Mouse (Mus musculus): ENCODE data around the gene G430095P16Rik. TPM values are rescaled to one million over a fixed set of nuclear protein-coding genes. Genes with fewer than 3 reads are reported as not detected.
A peak's percentile ranks its signal among the peaks of the same experiment; 100 is the strongest.

The G430095P16Rik gene
- polyA plus RNA-seq, 1 experiment from 2014 or later = 1.5 TPM

- peak overlapping the region; percentile 51 for H3K9ac ChIP-seq (ENCODE audit: low read length)
These were observed 9.4 kb upstream of the G430095P16Rik start for GRCm38 (mm10) chr8:84713381-84713780.

GRCm38 (mm10) chr8:84714161-84714560, 8.6 kb upstream of the G430095P16Rik start:
- no peak for DNase-seq (ENCODE audit: low spot score)
- H3K9me3 ChIP-seq (replicated peaks; ENCODE audit: control insufficient read depth, low read length) = no peaks in the 10 kb centered on the region

More at GRCm38 (mm10) chr8:84713381-84713780, 9.4 kb upstream of the G430095P16Rik start:
- Histone ChIP-seq H3K4me2 (ENCODE audit: low read length) (0 out of 2 replicates have a peak overlapping the region, but pooled peaks have one; percentile 5), H3K4me3 (ENCODE audit: low read depth, low read length) (no peak overlapping the region), H3K27me3 (replicated peaks; ENCODE audit: control insufficient read depth, insufficient read depth, low read length) (0 out of 2 replicates have a peak, but pooled peaks cover 8% of the 10 kb centered on the region), H3K27ac (ENCODE audit: low read depth, low read length) (peak overlapping the region; percentile 96), H3K4me1 (ENCODE audit: control insufficient read depth, insufficient read depth, low read length) (peaks cover 58% of the 10 kb centered on the region), H3K36me3 (ENCODE audit: control insufficient read depth, insufficient read depth, low read length) (peaks cover 45% of the 10 kb centered on the region), H3K9me3 (replicated peaks; ENCODE audit: control insufficient read depth, low read length) (no peaks in the 10 kb centered on the region)
- 27% methylated on average over 4 of the region's 4 CpGs for WGBS
- DNase-seq (ENCODE audit: low spot score) (no peak), ATAC-seq (no peak)

GRCm38 (mm10) chr8:84715893-84716468, 6.8 kb upstream of the G430095P16Rik start:
- 0 out of 2 replicates have a peak, but pooled peaks cover 4% of the 10 kb centered on the region for H3K27me3 ChIP-seq (replicated peaks; ENCODE audit: control insufficient read depth, insufficient read depth, low read length)
- peaks cover 64% of the 10 kb centered on the region for H3K36me3 ChIP-seq (ENCODE audit: control insufficient read depth, insufficient read depth, low read length)
- H3K4me2 ChIP-seq (ENCODE audit: low read length) = peak overlapping the region; percentile 36
- peak overlapping the region; percentile 85 for H3K27ac ChIP-seq (ENCODE audit: low read depth, low read length)
- no peak for ATAC-seq
- peak overlapping the region; percentile 59 for H3K9ac ChIP-seq (ENCODE audit: low read length)
- no peak for DNase-seq (ENCODE audit: low spot score)
- H3K9me3 ChIP-seq (replicated peaks; ENCODE audit: control insufficient read depth, low read length) = no peaks in the 10 kb centered on the region
- H3K4me3 ChIP-seq (ENCODE audit: low read depth, low read length) = no peak overlapping the region
- WGBS = 9% methylated on average over 27 of the region's 27 CpGs
- H3K4me1 ChIP-seq (ENCODE audit: control insufficient read depth, insufficient read depth, low read length) = peaks cover 45% of the 10 kb centered on the region

More at GRCm38 (mm10) chr8:84714161-84714560, 8.6 kb upstream of the G430095P16Rik start:
- Histone ChIP-seq H3K4me2 (ENCODE audit: low read length) (0 out of 2 replicates have a peak overlapping the region, but pooled peaks have one; percentile 12), H3K4me1 (ENCODE audit: control insufficient read depth, insufficient read depth, low read length) (peaks cover 58% of the 10 kb centered on the region), H3K9ac (ENCODE audit: low read length) (peak overlapping the region; percentile 51), H3K27me3 (replicated peaks; ENCODE audit: control insufficient read depth, insufficient read depth, low read length) (0 out of 2 replicates have a peak, but pooled peaks cover 4% of the 10 kb centered on the region), H3K4me3 (ENCODE audit: low read depth, low read length) (no peak overlapping the region), H3K27ac (ENCODE audit: low read depth, low read length) (peak overlapping the region; percentile 96), H3K36me3 (ENCODE audit: control insufficient read depth, insufficient read depth, low read length) (peaks cover 52% of the 10 kb centered on the region)
- ATAC-seq = no peak
- 44% methylated on average over 4 of the region's 4 CpGs for WGBS

- WGBS = 81% methylated on average over 11 of the region's 11 CpGs
- no peak for ATAC-seq
- Histone ChIP-seq H3K9me3 (replicated peaks; ENCODE audit: control insufficient read depth, low read length) (no peaks in the 10 kb centered on the region), H3K27ac (ENCODE audit: low read depth, low read length) (peak overlapping the region; percentile 54; the same call in 1 of the 2 replicates), H3K4me2 (ENCODE audit: low read length) (no peak overlapping the region), H3K27me3 (replicated peaks; ENCODE audit: control insufficient read depth, insufficient read depth, low read length) (0 out of 2 replicates have a peak, but pooled peaks cover 4% of the 10 kb centered on the region), H3K4me3 (ENCODE audit: low read depth, low read length) (no peak overlapping the region), H3K36me3 (ENCODE audit: control insufficient read depth, insufficient read depth, low read length) (peaks cover 67% of the 10 kb centered on the region), H3K9ac (ENCODE audit: low read length) (peak overlapping the region; percentile 32; the same call in 1 of the 2 replicates), H3K4me1 (ENCODE audit: control insufficient read depth, insufficient read depth, low read length) (peaks cover 42% of the 10 kb centered on the region)
- no peak for DNase-seq (ENCODE audit: low spot score)
These were observed 6.0 kb upstream of the G430095P16Rik start for GRCm38 (mm10) chr8:84716790-84717189.

GRCm38 (mm10) chr8:84718476-84718875, 4.3 kb upstream of the G430095P16Rik start:
- Histone ChIP-seq H3K4me1 (ENCODE audit: control insufficient read depth, insufficient read depth, low read length) (peaks cover 46% of the 10 kb centered on the region), H3K4me3 (ENCODE audit: low read depth, low read length) (no peak overlapping the region), H3K9ac (ENCODE audit: low read length) (no peak overlapping the region), H3K4me2 (ENCODE audit: low read length) (no peak overlapping the region), H3K27me3 (replicated peaks; ENCODE audit: control insufficient read depth, insufficient read depth, low read length) (0 out of 2 replicates have a peak, but pooled peaks cover 4% of the 10 kb centered on the region), H3K36me3 (ENCODE audit: control insufficient read depth, insufficient read depth, low read length) (peaks cover 76% of the 10 kb centered on the region), H3K27ac (ENCODE audit: low read depth, low read length) (no peak overlapping the region; the same call in 1 of the 2 replicates), H3K9me3 (replicated peaks; ENCODE audit: control insufficient read depth, low read length) (no peaks in the 10 kb centered on the region)
- WGBS = 81% methylated on average over 5 of the region's 5 CpGs
- DNase-seq (ENCODE audit: low spot score) (no peak), ATAC-seq (no peak)

GRCm38 (mm10) chr8:84718959-84719690, 3.7 kb upstream of the G430095P16Rik start:
- no peak for ATAC-seq
- H3K27me3 ChIP-seq (replicated peaks; ENCODE audit: control insufficient read depth, insufficient read depth, low read length) = 0 out of 2 replicates have a peak, but pooled peaks cover 4% of the 10 kb centered on the region
- H3K4me2 ChIP-seq (ENCODE audit: low read length) = no peak overlapping the region
- peaks cover 46% of the 10 kb centered on the region for H3K4me1 ChIP-seq (ENCODE audit: control insufficient read depth, insufficient read depth, low read length)
- WGBS = 86% methylated on average over 5 of the region's 5 CpGs
- DNase-seq (ENCODE audit: low spot score) = no peak
- no peaks in the 10 kb centered on the region for H3K9me3 ChIP-seq (replicated peaks; ENCODE audit: control insufficient read depth, low read length)
- peaks cover 77% of the 10 kb centered on the region for H3K36me3 ChIP-seq (ENCODE audit: control insufficient read depth, insufficient read depth, low read length)
- H3K9ac ChIP-seq (ENCODE audit: low read length) = no peak overlapping the region
- H3K4me3 ChIP-seq (ENCODE audit: low read depth, low read length) = no peak overlapping the region
- no peak overlapping the region; the same call in 1 of the 2 replicates for H3K27ac ChIP-seq (ENCODE audit: low read depth, low read length)

- H3K27ac ChIP-seq (ENCODE audit: low read depth, low read length) = peak overlapping the region; percentile 93
- peaks cover 91% of the 10 kb centered on the region for H3K36me3 ChIP-seq (ENCODE audit: control insufficient read depth, insufficient read depth, low read length)
- no peaks in the 10 kb centered on the region for H3K27me3 ChIP-seq (replicated peaks; ENCODE audit: control insufficient read depth, insufficient read depth, low read length)
- H3K4me2 ChIP-seq (ENCODE audit: low read length) = no peak overlapping the region
- ATAC-seq (no peak; the same call in 1 of the 2 replicates), DNase-seq (ENCODE audit: low spot score) (no peak)
- no peaks in the 10 kb centered on the region for H3K9me3 ChIP-seq (replicated peaks; ENCODE audit: control insufficient read depth, low read length)
- H3K9ac ChIP-seq (ENCODE audit: low read length) = peak overlapping the region; percentile 54; the same call in 1 of the 2 replicates
- H3K4me3 ChIP-seq (ENCODE audit: low read depth, low read length) = no peak overlapping the region
- WGBS = 43% methylated on average over 6 of the region's 6 CpGs
- H3K4me1 ChIP-seq (ENCODE audit: control insufficient read depth, insufficient read depth, low read length) = peaks cover 45% of the 10 kb centered on the region
These were observed 317 bp upstream of the G430095P16Rik start for GRCm38 (mm10) chr8:84722530-84722849.

GRCm38 (mm10) chr8:84723571-84723900, 729 bp downstream of the G430095P16Rik start:
- Histone ChIP-seq H3K9ac (ENCODE audit: low read length) (peak overlapping the region; percentile 54), H3K4me2 (ENCODE audit: low read length) (peak overlapping the region; percentile 20; the same call in 1 of the 2 replicates), H3K4me1 (ENCODE audit: control insufficient read depth, insufficient read depth, low read length) (peaks cover 52% of the 10 kb centered on the region), H3K27me3 (replicated peaks; ENCODE audit: control insufficient read depth, insufficient read depth, low read length) (no peaks in the 10 kb centered on the region), H3K27ac (ENCODE audit: low read depth, low read length) (peak overlapping the region; percentile 93), H3K4me3 (ENCODE audit: low read depth, low read length) (no peak overlapping the region), H3K36me3 (ENCODE audit: control insufficient read depth, insufficient read depth, low read length) (peaks cover 85% of the 10 kb centered on the region), H3K9me3 (replicated peaks; ENCODE audit: control insufficient read depth, low read length) (no peaks in the 10 kb centered on the region)
- WGBS = 19% methylated on average over 7 of the region's 7 CpGs
- no peak for ATAC-seq
- DNase-seq (ENCODE audit: low spot score) = no peak

Measured in forebrain, embryonic 14.5 days (tissue).